Mouse (Mus musculus): ENCODE results near the gene Whrn. TPM values are rescaled to one million over a fixed set of nuclear protein-coding genes. Genes with fewer than 3 reads are reported as not detected.

Gene Whrn
- polyA plus RNA-seq (2015; fragmentation: Nextera tagmentation; extraction: Ambion mirVana) = 1.8 and 2.6 TPM in 2 replicates

DNA sequence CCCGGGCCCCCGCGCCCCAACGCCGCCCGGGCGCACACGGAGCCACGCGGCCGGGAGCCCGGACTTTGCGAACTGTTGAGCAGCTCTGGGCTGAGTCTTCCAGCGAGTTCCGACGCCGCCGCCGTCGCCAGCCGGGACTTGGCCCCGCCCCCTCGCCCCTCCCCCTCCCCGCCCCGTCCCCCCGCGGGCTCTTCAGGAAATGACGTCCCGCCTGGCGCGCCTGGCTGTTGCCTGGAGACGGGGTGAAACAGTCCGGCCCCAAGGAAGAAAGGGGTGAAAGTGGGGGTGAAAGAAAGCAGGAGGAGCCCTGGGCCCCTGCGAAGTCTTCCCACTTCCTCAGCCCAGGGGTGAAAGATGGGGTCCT lies at the start of gene Whrn:
Gene Whrn (minus strand): TSS at position 77 of the 364 bp plus-strand sequence.
- 0% methylated on average over 33 of the region's 34 CpGs for WGBS
- Histone ChIP-seq H3K27me3 (ENCODE audit: control insufficient read depth, insufficient read depth, low read length) (peaks cover 30% of the 10 kb centered on the region), H3K9ac (ENCODE audit: low read length) (peak within 1 kb of the TSS; percentile 80), H3K4me2 (ENCODE audit: low read depth, low read length) (peak within 1 kb of the TSS; percentile 91), H3K4me3 (ENCODE audit: low read length) (peak within 1 kb of the TSS; percentile 74), H3K36me3 (ENCODE audit: control insufficient read depth, insufficient read depth) (no peaks in the 10 kb centered on the region), H3K4me1 (ENCODE audit: control insufficient read depth, insufficient read depth, low read length) (peaks cover 6% of the 10 kb centered on the region), H3K9me3 (replicated peaks; ENCODE audit: control insufficient read depth, low read length) (no peaks in the 10 kb centered on the region), H3K27ac (ENCODE audit: low read length) (no peak within 1 kb of the TSS)
- peak; percentile 75 for ATAC-seq (replicated peaks; ENCODE audit: extremely low read depth, insufficient read depth, low FRiP score)

DNA sequence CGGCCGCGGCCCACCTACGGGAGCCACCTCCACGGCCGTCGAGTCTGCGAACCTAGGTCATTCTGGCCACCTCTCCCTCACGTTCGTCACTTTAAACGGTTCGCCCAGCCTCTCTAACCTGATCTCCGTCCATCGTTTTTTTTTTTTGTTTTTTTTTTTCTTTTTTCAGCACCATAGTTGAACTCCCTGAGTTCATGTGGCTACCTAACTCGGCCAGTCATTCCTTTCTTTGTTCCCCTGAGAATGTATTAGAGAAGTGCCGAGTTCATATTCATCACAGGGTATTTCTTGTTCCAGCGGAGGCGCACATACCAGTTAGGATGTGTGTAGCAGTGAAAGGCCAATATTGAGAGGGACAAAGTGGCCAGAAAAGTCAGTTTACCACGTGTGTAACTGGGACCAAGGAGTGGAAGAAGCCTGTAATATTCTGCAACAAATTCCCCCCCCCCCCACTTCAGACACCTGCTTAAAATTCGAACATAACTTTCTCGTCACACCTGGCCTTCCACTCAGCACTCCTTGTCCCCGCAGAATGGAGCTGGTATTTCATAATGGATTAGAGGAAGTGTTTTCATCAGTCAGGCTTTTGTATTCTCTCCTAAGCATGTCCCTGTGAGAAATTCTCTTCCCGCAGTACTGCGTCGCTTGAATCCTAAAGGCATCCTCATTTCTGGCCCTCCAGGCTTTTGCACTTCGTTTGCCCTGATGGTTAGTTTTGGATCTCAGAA lies 49.6 kb upstream of the Whrn start:
- Histone ChIP-seq H3K4me3 (ENCODE audit: low read length) (peak overlapping the region; percentile 94), H3K4me2 (ENCODE audit: low read depth, low read length) (peak overlapping the region; percentile 78), H3K36me3 (ENCODE audit: control insufficient read depth, insufficient read depth) (peaks cover 17% of the 10 kb centered on the region), H3K4me1 (ENCODE audit: control insufficient read depth, insufficient read depth, low read length) (peaks cover 35% of the 10 kb centered on the region), H3K27me3 (ENCODE audit: control insufficient read depth, insufficient read depth, low read length) (no peaks in the 10 kb centered on the region), H3K27ac (ENCODE audit: low read length) (peak overlapping the region; percentile 90), H3K9me3 (replicated peaks; ENCODE audit: control insufficient read depth, low read length) (no peaks in the 10 kb centered on the region), H3K9ac (ENCODE audit: low read length) (peak overlapping the region; percentile 98)
- WGBS = 12% methylated on average over 26 of the region's 26 CpGs
- 0 out of 2 replicates have a peak, but pooled peaks have one; percentile 10 for ATAC-seq (replicated peaks; ENCODE audit: extremely low read depth, insufficient read depth, low FRiP score)

DNA sequence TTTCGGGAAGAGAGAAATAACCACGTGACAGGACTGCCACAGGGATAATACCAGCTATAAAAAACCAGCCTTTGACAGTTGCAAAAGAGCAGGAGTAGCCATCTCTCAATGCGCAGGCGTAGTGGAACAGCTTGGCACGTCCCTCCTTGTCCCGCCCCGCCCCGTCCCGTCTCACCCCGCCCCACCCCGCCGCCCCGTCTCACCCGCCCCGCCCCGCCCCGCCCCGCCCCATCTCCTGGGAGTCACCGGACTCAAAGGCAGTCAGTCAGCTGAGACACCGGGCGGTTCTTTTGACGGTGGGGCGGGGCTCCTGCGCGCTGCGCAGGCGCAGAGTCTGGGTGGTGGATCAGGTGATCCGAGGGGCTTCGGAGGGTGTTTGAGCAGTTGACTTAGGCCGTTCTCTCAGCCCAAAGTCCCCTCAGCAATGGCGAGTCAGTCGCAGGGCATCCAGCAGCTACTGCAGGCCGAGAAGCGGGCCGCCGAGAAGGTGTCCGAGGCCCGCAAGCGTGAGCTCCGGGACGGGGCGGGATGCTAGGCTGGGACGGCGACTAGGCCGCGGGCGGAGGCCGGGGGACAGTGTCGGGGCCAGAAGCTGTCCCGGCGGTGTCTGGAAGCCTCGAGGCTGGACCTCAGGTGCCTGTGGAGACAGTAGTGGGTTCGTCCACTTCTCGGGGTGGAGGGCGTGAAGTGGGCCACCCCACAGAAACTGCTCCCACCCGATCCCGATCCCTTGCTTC lies 48.9 kb upstream of the Whrn start, which contains the start of gene Atp6v1g1:
Gene Atp6v1g1 (plus strand): TSS at position 279 of the 737 bp plus-strand sequence.
- no peaks in the 10 kb centered on the region for H3K27me3 ChIP-seq (ENCODE audit: control insufficient read depth, insufficient read depth, low read length)
- peaks cover 15% of the 10 kb centered on the region for H3K36me3 ChIP-seq (ENCODE audit: control insufficient read depth, insufficient read depth)
- H3K27ac ChIP-seq (ENCODE audit: low read length) = peak within 1 kb of the TSS; percentile 90
- peak within 1 kb of the TSS; percentile 94 for H3K4me3 ChIP-seq (ENCODE audit: low read length)
- peaks cover 35% of the 10 kb centered on the region for H3K4me1 ChIP-seq (ENCODE audit: control insufficient read depth, insufficient read depth, low read length)
- WGBS = under 1% methylated on average over 53 of the region's 57 CpGs
- H3K9ac ChIP-seq (ENCODE audit: low read length) = peak within 1 kb of the TSS; percentile 98
- H3K9me3 ChIP-seq (replicated peaks; ENCODE audit: control insufficient read depth, low read length) = no peaks in the 10 kb centered on the region
- peak; percentile 91 for ATAC-seq (replicated peaks; ENCODE audit: extremely low read depth, insufficient read depth, low FRiP score)
- H3K4me2 ChIP-seq (ENCODE audit: low read depth, low read length) = peak within 1 kb of the TSS; percentile 78

DNA sequence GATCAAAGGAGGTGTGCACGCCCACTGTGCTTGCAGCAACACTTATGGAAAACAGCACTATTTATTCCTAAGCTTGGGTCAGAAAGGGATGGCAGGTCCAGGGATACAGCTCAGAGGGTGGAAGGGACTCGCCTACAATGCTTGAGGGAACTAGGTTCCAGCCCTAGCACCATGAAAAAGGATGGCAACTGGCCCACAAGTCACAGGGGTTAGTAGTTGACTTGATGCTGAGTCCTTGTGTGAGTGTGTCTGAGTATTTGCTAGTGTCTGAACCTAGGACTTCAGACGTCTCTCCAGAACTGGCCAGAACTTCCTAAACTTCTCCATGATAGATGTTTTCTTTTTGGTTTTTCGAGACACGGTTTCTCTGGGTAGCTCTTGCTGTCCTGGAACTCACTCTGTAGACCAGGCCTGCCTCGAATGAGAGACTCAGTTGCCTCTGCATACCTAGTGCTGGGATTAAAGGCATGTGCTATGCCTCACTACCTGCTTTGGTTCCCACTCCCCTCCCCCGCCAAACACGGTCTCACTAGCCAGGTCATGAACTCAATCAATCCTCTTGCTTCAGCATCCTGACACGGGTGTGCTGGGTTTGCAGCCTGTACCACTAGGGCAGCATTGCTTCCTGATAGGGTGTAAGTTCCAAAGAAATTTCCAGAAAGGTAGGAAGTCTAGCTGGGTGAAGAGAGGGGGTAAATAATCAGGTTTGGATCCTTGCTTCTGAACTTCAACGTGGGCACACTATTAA lies 48.1 kb upstream of the Whrn start:
- peaks cover 8% of the 10 kb centered on the region for H3K36me3 ChIP-seq (ENCODE audit: control insufficient read depth, insufficient read depth)

DNA sequence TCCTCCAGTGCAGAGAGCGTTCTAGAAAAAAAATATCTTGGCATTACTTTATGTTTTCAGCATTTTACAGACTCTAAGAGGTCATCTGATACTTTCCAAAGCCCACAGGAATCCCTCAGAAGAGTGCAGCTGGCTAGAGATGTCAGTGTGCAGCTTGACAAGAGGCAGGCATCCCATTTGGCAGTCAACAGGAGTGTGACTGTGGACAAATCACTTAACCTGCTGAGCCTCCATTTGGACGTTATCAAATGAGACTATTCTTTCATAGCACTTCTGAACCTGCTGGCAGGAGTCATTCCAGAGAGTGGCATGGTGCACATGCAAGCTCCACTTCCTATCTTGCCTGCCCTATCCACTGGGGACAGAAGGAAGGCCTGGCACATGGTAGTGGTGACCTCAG lies 46.4 kb upstream of the Whrn start:
- Histone ChIP-seq H3K27me3 (ENCODE audit: control insufficient read depth, insufficient read depth, low read length) (no peaks in the 10 kb centered on the region), H3K4me1 (ENCODE audit: control insufficient read depth, insufficient read depth, low read length) (peaks cover 33% of the 10 kb centered on the region), H3K9me3 (replicated peaks; ENCODE audit: control insufficient read depth, low read length) (no peaks in the 10 kb centered on the region), H3K4me3 (ENCODE audit: low read length) (no peak overlapping the region), H3K9ac (ENCODE audit: low read length) (no peak overlapping the region), H3K36me3 (ENCODE audit: control insufficient read depth, insufficient read depth) (no peaks in the 10 kb centered on the region), H3K27ac (ENCODE audit: low read length) (peak overlapping the region; percentile 73), H3K4me2 (ENCODE audit: low read depth, low read length) (no peak overlapping the region)
- ATAC-seq (replicated peaks; ENCODE audit: extremely low read depth, insufficient read depth, low FRiP score) = peak; percentile 71
- WGBS = 14% methylated on average over 2 of the region's 2 CpGs

More for the DNA sequence above, 48.1 kb upstream of the Whrn start:
- H3K9me3 ChIP-seq (replicated peaks; ENCODE audit: control insufficient read depth, low read length) = no peaks in the 10 kb centered on the region
- H3K27ac ChIP-seq (ENCODE audit: low read length) = peak overlapping the region; percentile 77
- H3K27me3 ChIP-seq (ENCODE audit: control insufficient read depth, insufficient read depth, low read length) = no peaks in the 10 kb centered on the region
- peaks cover 35% of the 10 kb centered on the region for H3K4me1 ChIP-seq (ENCODE audit: control insufficient read depth, insufficient read depth, low read length)
- H3K4me2 ChIP-seq (ENCODE audit: low read depth, low read length) = peak overlapping the region; percentile 57
- H3K9ac ChIP-seq (ENCODE audit: low read length) = peak overlapping the region; percentile 40; the same call in 1 of the 2 replicates
- peak; percentile 7; the same call in 1 of the 2 replicates for ATAC-seq (replicated peaks; ENCODE audit: extremely low read depth, insufficient read depth, low FRiP score)
- peak overlapping the region; percentile 30 for H3K4me3 ChIP-seq (ENCODE audit: low read length)
- WGBS = 56% methylated on average over 10 of the region's 10 CpGs

DNA sequence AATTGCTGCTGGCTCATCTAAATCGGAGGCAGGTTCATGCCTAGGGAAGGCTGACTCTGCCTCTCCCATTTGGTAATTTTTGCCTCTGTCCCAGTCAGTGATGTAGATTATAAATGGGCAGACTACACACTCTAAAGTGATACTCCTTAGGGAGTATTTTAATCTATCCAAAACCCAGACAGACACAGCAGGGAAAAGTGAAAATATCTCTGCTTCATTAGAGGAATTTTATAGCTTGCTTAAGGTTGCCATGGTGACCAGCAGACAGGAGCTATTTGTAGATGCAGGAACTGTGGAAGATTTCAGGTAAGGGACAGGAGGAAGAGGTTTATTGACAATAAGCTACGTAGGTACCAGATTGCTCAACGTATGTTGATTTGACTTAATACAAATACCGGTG lies 41.8 kb upstream of the Whrn start:
- no peaks in the 10 kb centered on the region for H3K9me3 ChIP-seq (replicated peaks; ENCODE audit: control insufficient read depth, low read length)
- no peak overlapping the region for H3K4me3 ChIP-seq (ENCODE audit: low read length)
- no peak overlapping the region for H3K4me2 ChIP-seq (ENCODE audit: low read depth, low read length)
- no peaks in the 10 kb centered on the region for H3K27me3 ChIP-seq (ENCODE audit: control insufficient read depth, insufficient read depth, low read length)
- no peak overlapping the region for H3K9ac ChIP-seq (ENCODE audit: low read length)
- no peak for ATAC-seq (replicated peaks; ENCODE audit: extremely low read depth, insufficient read depth, low FRiP score)
- 76% methylated on average over 4 of the region's 4 CpGs for WGBS
- no peaks in the 10 kb centered on the region for H3K36me3 ChIP-seq (ENCODE audit: control insufficient read depth, insufficient read depth)
- H3K4me1 ChIP-seq (ENCODE audit: control insufficient read depth, insufficient read depth, low read length) = peaks cover 5% of the 10 kb centered on the region
- H3K27ac ChIP-seq (ENCODE audit: low read length) = no peak overlapping the region

DNA sequence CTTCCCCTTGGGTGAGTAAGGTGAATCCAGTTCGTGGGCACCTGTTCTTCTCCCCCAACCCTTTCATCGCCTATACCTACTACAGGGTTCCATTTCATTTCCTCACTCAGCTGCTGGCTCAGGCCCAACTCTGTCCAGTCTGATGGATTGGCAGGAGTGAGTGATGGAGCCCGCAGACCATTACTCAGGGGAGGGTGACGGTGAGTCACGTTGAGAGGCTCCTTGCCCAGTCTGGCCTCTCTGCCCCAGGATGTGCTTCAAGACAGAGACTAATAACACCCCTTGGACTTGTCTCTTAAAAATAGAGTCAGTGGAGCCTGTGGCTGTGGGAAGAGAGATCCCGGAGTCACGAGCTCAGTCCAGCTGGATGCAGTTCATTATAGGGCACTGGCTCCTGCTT lies 34.6 kb upstream of the Whrn start:
- Histone ChIP-seq H3K36me3 (ENCODE audit: control insufficient read depth, insufficient read depth) (no peaks in the 10 kb centered on the region), H3K4me2 (ENCODE audit: low read depth, low read length) (no peak overlapping the region), H3K4me3 (ENCODE audit: low read length) (no peak overlapping the region), H3K4me1 (ENCODE audit: control insufficient read depth, insufficient read depth, low read length) (peaks cover 5% of the 10 kb centered on the region; the same call in 1 of the 2 replicates), H3K9me3 (replicated peaks; ENCODE audit: control insufficient read depth, low read length) (no peaks in the 10 kb centered on the region), H3K27ac (ENCODE audit: low read length) (no peak overlapping the region), H3K9ac (ENCODE audit: low read length) (no peak overlapping the region), H3K27me3 (ENCODE audit: control insufficient read depth, insufficient read depth, low read length) (no peaks in the 10 kb centered on the region)
- no peak for ATAC-seq (replicated peaks; ENCODE audit: extremely low read depth, insufficient read depth, low FRiP score)
- WGBS = 72% methylated on average over 7 of the region's 7 CpGs

DNA sequence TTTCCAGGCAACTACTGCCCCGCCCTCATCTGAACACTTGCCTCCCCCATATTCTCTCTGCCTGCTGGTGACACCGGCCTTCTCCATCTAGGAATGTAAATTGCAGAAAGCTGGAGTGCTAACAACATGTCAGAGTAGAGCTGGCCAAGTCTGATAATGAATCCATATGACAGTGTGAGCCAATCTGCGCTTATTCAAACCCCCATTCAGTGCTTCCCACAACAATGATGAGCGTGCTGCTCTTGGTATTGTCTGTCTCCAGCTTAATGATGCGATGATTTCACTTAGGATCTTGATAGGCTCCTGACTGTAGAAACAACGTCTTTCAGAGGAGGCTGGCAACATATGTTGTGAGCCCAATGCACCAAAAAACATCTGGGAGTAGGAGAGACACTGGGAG lies 33.2 kb upstream of the Whrn start:
- no peak overlapping the region for H3K4me2 ChIP-seq (ENCODE audit: low read depth, low read length)
- ATAC-seq (replicated peaks; ENCODE audit: extremely low read depth, insufficient read depth, low FRiP score) = no peak
- H3K9ac ChIP-seq (ENCODE audit: low read length) = no peak overlapping the region
- H3K36me3 ChIP-seq (ENCODE audit: control insufficient read depth, insufficient read depth) = no peaks in the 10 kb centered on the region
- H3K9me3 ChIP-seq (replicated peaks; ENCODE audit: control insufficient read depth, low read length) = no peaks in the 10 kb centered on the region
- no peaks in the 10 kb centered on the region for H3K27me3 ChIP-seq (ENCODE audit: control insufficient read depth, insufficient read depth, low read length)
- no peak overlapping the region for H3K4me3 ChIP-seq (ENCODE audit: low read length)
- peaks cover 5% of the 10 kb centered on the region; the same call in 1 of the 2 replicates for H3K4me1 ChIP-seq (ENCODE audit: control insufficient read depth, insufficient read depth, low read length)
- no peak overlapping the region for H3K27ac ChIP-seq (ENCODE audit: low read length)
- 57% methylated on average over 6 of the region's 6 CpGs for WGBS

Data from heart, embryonic 16.5 days (tissue).